Comparison of ENCODE assay signal across 8 mouse cellular contexts in the genomic region with DNA sequence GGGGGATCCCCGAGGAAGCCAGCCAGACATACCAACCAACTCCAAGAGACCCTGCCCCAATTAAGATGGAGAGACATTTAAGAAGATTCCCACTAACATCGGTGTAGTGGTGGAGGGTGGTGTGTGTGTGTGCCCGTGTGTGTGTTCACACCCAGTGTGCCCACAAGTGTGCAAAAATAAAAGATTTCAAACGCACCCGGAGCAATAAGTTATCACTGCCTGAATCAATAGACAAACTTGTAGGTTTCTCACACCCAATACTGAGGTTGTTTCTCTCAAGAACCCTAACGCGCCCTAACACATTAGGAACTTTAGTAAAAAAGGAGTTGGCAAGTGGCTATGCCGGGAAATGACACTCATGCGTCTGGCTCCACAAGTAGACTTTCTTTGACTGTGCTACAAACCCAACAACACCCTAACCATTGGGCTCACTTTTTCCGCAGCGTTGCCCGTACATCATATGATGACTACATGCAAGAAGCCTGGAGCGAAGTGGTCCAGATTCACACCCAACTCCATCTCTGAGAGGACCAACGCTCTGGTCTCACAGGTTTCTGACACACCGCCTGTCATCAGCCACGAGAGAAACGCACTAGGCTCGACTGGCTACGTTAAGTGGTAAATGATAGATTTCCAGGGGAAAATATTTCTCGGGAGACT. TPM values are rescaled to one million over a fixed set of nuclear protein-coding genes. Genes with fewer than 3 reads are reported as not detected.
DNase-seq lines count a peak whose midpoint lies in the region; ATAC-seq and TF ChIP-seq lines count a peak whose summit lies in the region.

No protein-coding gene starts in this region.

- no peak for DNase-seq in frontal cortex, postnatal 10 days (ENCODE audit: low spot score in 2 of 2)
- DNase-seq in MEL-GATA-1-ER (ENCODE audit: extremely low read depth, low read depth): peak; percentile 59
- peak; percentile 49 for DNase-seq in midbrain, embryonic 14.5 days
- DNase-seq in thymus, postnatal 4 days: peak; percentile 50

- peak; percentile 44; the same call in 1 of the 2 replicates for ATAC-seq in frontal cortex, adult (ENCODE audit: low TSS enrichment)
- no peak for ATAC-seq in hindbrain, embryonic 12.5 days (ENCODE audit: low FRiP score)
- no peak for ATAC-seq in limb, embryonic 15.5 days (ENCODE audit: insufficient number of reproducible peaks, low FRiP score, low TSS enrichment, low read depth)
- ATAC-seq in midbrain, embryonic 14.5 days (ENCODE audit: low FRiP score, low TSS enrichment): no peak

- no peaks in the 10 kb centered on the region for H3K36me3 ChIP-seq in hindbrain, embryonic 12.5 days
- H3K36me3 ChIP-seq in limb, embryonic 15.5 days: no peaks in the 10 kb centered on the region
- H3K36me3 ChIP-seq in midbrain, embryonic 14.5 days (ENCODE audit: control insufficient read depth, insufficient read depth, low read length): no peaks in the 10 kb centered on the region

- H3K9ac ChIP-seq in hindbrain, embryonic 12.5 days: peak overlapping the region; percentile 91
- peak overlapping the region; percentile 97 for H3K9ac ChIP-seq in limb, embryonic 15.5 days
- peak overlapping the region; percentile 86 for H3K9ac ChIP-seq in midbrain, embryonic 14.5 days (replicated peaks; ENCODE audit: low read length)

- peak overlapping the region; percentile 78 for H3K27ac ChIP-seq in embryonic fibroblast, embryonic 13.5 days (ENCODE audit: insufficient read depth, low read length)
- peak overlapping the region; percentile 93; the same call in 1 of the 2 replicates for H3K27ac ChIP-seq in hindbrain, embryonic 12.5 days
- peak overlapping the region; percentile 95 for H3K27ac ChIP-seq in limb, embryonic 15.5 days
- peak overlapping the region; percentile 89 for H3K27ac ChIP-seq in midbrain, embryonic 14.5 days (replicated peaks; ENCODE audit: low read depth, low read length)

- no peaks in the 10 kb centered on the region for H3K27me3 ChIP-seq in hindbrain, embryonic 12.5 days
- no peaks in the 10 kb centered on the region for H3K27me3 ChIP-seq in limb, embryonic 15.5 days
- H3K27me3 ChIP-seq in midbrain, embryonic 14.5 days (ENCODE audit: control insufficient read depth, insufficient read depth, low read length): no peaks in the 10 kb centered on the region

- H3K9me3 ChIP-seq in hindbrain, embryonic 12.5 days (replicated peaks): no peaks in the 10 kb centered on the region
- no peaks in the 10 kb centered on the region for H3K9me3 ChIP-seq in limb, embryonic 15.5 days
- H3K9me3 ChIP-seq in midbrain, embryonic 14.5 days (ENCODE audit: control insufficient read depth, low read length): no peaks in the 10 kb centered on the region

- no peaks in the 10 kb centered on the region for H3K4me1 ChIP-seq in embryonic fibroblast, embryonic 13.5 days (ENCODE audit: control insufficient read depth, insufficient read depth, low read length)
- H3K4me1 ChIP-seq in hindbrain, embryonic 12.5 days: peaks cover 6% of the 10 kb centered on the region
- H3K4me1 ChIP-seq in limb, embryonic 15.5 days: peaks cover 9% of the 10 kb centered on the region
- 0 out of 2 replicates have a peak, but pooled peaks cover 4% of the 10 kb centered on the region for H3K4me1 ChIP-seq in midbrain, embryonic 14.5 days (ENCODE audit: control insufficient read depth, insufficient read depth, low read length)

- no peak for TF ChIP-seq CTCF in embryonic fibroblast, embryonic 13.5 days (IDR thresholded peaks at IDR 0.05; ENCODE audit: borderline replicate concordance, insufficient read depth, low read length)

- peak overlapping the region; percentile 57 for H3K4me2 ChIP-seq in hindbrain, embryonic 12.5 days (replicated peaks)
- peak overlapping the region; percentile 55 for H3K4me2 ChIP-seq in limb, embryonic 15.5 days
- peak overlapping the region; percentile 60 for H3K4me2 ChIP-seq in midbrain, embryonic 14.5 days (ENCODE audit: low read length)

- 39% methylated on average over 20 of the region's 20 CpGs for WGBS in hindbrain, embryonic 12.5 days
- 29% methylated on average over 20 of the region's 20 CpGs for WGBS in limb, embryonic 15.5 days
- 34% methylated on average over 20 of the region's 20 CpGs for WGBS in midbrain, embryonic 14.5 days

- peak overlapping the region; percentile 73 for H3K4me3 ChIP-seq in embryonic fibroblast, embryonic 13.5 days (ENCODE audit: insufficient read depth, low read length)
- peak overlapping the region; percentile 80 for H3K4me3 ChIP-seq in hindbrain, embryonic 12.5 days
- H3K4me3 ChIP-seq in limb, embryonic 15.5 days: peak overlapping the region; percentile 88
- peak overlapping the region; percentile 85 for H3K4me3 ChIP-seq in midbrain, embryonic 14.5 days (replicated peaks; ENCODE audit: low read depth, low read length)

- TF ChIP-seq POLR2A in embryonic fibroblast, embryonic 13.5 days (IDR thresholded peaks at IDR 0.05; ENCODE audit: low read depth, low read length): no peak

RNA-seq across cellular contexts. Expression of a gene that starts 0.9 kb away (rescaled TPM):
- 27.9 and 33.2 TPM in 2 replicates for polyA plus RNA-seq in embryonic fibroblast, embryonic 13.5 days (2011; ENCODE audit: insufficient read length, low read depth, missing spikeins)
- 23.1 and 25.3 TPM in 2 replicates for polyA plus RNA-seq in hindbrain, embryonic 12.5 days (2016; fragmentation: Nextera tagmentation; extraction: Ambion mirVana)
- 24.5 and 25.3 TPM in 2 replicates for polyA plus RNA-seq in limb, embryonic 15.5 days (2015; fragmentation: Nextera tagmentation; extraction: Ambion mirVana)
- polyA plus RNA-seq in midbrain, embryonic 14.5 days (2014; fragmentation: Nextera tagmentation; extraction: Ambion mirVana): 20.7 and 20.8 TPM in 2 replicates

RNA-seq across cellular contexts. Expression of a gene that starts 5.9 kb away (rescaled TPM):
- polyA plus RNA-seq in embryonic fibroblast, embryonic 13.5 days (2011; ENCODE audit: insufficient read length, low read depth, missing spikeins): 22.7 and 26.3 TPM in 2 replicates
- polyA plus RNA-seq in hindbrain, embryonic 12.5 days (2016; fragmentation: Nextera tagmentation; extraction: Ambion mirVana): 25.5 and 30.6 TPM in 2 replicates
- 22.2 and 26.0 TPM in 2 replicates for polyA plus RNA-seq in limb, embryonic 15.5 days (2015; fragmentation: Nextera tagmentation; extraction: Ambion mirVana)
- 23.6 and 26.2 TPM in 2 replicates for polyA plus RNA-seq in midbrain, embryonic 14.5 days (2014; fragmentation: Nextera tagmentation; extraction: Ambion mirVana)

RNA-seq across cellular contexts. Expression of a gene that starts 34.2 kb away (rescaled TPM):
- not detected in 2 replicates for polyA plus RNA-seq in embryonic fibroblast, embryonic 13.5 days (2011; ENCODE audit: insufficient read length, low read depth, missing spikeins)
- polyA plus RNA-seq in hindbrain, embryonic 12.5 days (2016; fragmentation: Nextera tagmentation; extraction: Ambion mirVana): not detected in 2 replicates
- not detected in 2 replicates for polyA plus RNA-seq in limb, embryonic 15.5 days (2015; fragmentation: Nextera tagmentation; extraction: Ambion mirVana)
- not detected in 2 replicates for polyA plus RNA-seq in midbrain, embryonic 14.5 days (2014; fragmentation: Nextera tagmentation; extraction: Ambion mirVana)

RNA-seq across cellular contexts. Expression of a gene that starts 53.2 kb away (rescaled TPM):
- not detected in 2 replicates for polyA plus RNA-seq in embryonic fibroblast, embryonic 13.5 days (2011; ENCODE audit: insufficient read length, low read depth, missing spikeins)
- polyA plus RNA-seq in hindbrain, embryonic 12.5 days (2016; fragmentation: Nextera tagmentation; extraction: Ambion mirVana): 2.7 and 2.9 TPM in 2 replicates
- 8.2 and 14.2 TPM in 2 replicates for polyA plus RNA-seq in limb, embryonic 15.5 days (2015; fragmentation: Nextera tagmentation; extraction: Ambion mirVana)
- polyA plus RNA-seq in midbrain, embryonic 14.5 days (2014; fragmentation: Nextera tagmentation; extraction: Ambion mirVana): 0.38 and 0.99 TPM in 2 replicates

Comparison
In these comparisons a context has a peak if more than half of its experiments do, and no peak if none do; other contexts are left out.
1. DNase-seq: peak in MEL-GATA-1-ER (single experiment), midbrain, embryonic 14.5 days (single experiment) and thymus, postnatal 4 days (single experiment); none in frontal cortex, postnatal 10 days (0 of 2).
2. Peak in every context shown above with its lines, with median percentiles within 50 percentile points of each other: H3K27ac ChIP-seq, H3K4me3 ChIP-seq, H3K4me2 ChIP-seq and H3K9ac ChIP-seq.